Mouse (Mus musculus) forebrain, embryonic 16.5 days (tissue): ENCODE data around the gene Ptges3. TPM values are rescaled to one million over a fixed set of nuclear protein-coding genes. Genes with fewer than 3 reads are reported as not detected.

Experiments
- ATAC-seq: fragments of 200-750 bp; cut with Nextera tagmentation; 2 replicates; pipeline ENCODE4 v1.8.0; 2017; ENCODE audit warnings: mild to moderate bottlenecking, moderate library complexity
- H3K27ac ChIP-seq: fragments of 300-500 bp; sonication (generic); 2 replicates; pipeline ENCODE4 v1.5.1; 2014; ENCODE audit warnings: low read length, control low read depth
- H3K27me3 ChIP-seq: fragments of 300-500 bp; sonication (generic); replicated peaks from 2 replicates; pipeline ENCODE4 v1.6.1; 2014; ENCODE audit warnings: low read length; ENCODE audit not compliant: control insufficient read depth, insufficient read depth
- H3K36me3 ChIP-seq: fragments of 300-500 bp; sonication (generic); 2 replicates; pipeline ENCODE4 v1.6.1; 2014; ENCODE audit not compliant: control insufficient read depth, insufficient read depth
- H3K4me1 ChIP-seq: fragments of 300-500 bp; sonication (generic); replicated peaks from 2 replicates; pipeline ENCODE4 v1.6.1; 2014; ENCODE audit warnings: low read length; ENCODE audit not compliant: control insufficient read depth, insufficient read depth
- H3K4me2 ChIP-seq: fragments of 300-500 bp; sonication (generic); 2 replicates; pipeline ENCODE4 v1.6.1; 2014; ENCODE audit warnings: mild to moderate bottlenecking, low read length, control low read depth
- H3K4me3 ChIP-seq: fragments of 300-500 bp; sonication (generic); replicated peaks from 2 replicates; pipeline ENCODE4 v1.5.1; 2014; ENCODE audit warnings: mild to moderate bottlenecking, low read length, control low read depth
- H3K9ac ChIP-seq: fragments of 300-500 bp; sonication (generic); replicated peaks from 2 replicates; pipeline ENCODE4 v1.6.1; 2014; ENCODE audit warnings: low read depth, low read length, control low read depth
- H3K9me3 ChIP-seq: fragments of 300-500 bp; sonication (generic); 2 replicates; pipeline ENCODE4 v1.6.1; 2016; ENCODE audit warnings: low read length; ENCODE audit not compliant: control insufficient read depth
- WGBS: fragments of 180-500 bp; shearing (Covaris S2); extraction: QIAGEN DNeasy Blood & Tissue Kit; methylation state at CpG from one replicate; pipeline ENCODE4 v1.1.7; 2014; 5-methylcytosine and 5-hydroxymethylcytosine counted together
- polyA plus RNA-seq: library from polyadenylated mRNA; unstranded; fragments of >200 nt; fragmentation: Nextera tagmentation; extraction: Ambion mirVana; gene quantifications from 2 replicates; pipeline ENCODE4 v1.2.1, GENCODE M21; 2015

Gene Ptges3
- polyA plus RNA-seq, result 395 and 436 TPM in 2 replicates

DNA sequence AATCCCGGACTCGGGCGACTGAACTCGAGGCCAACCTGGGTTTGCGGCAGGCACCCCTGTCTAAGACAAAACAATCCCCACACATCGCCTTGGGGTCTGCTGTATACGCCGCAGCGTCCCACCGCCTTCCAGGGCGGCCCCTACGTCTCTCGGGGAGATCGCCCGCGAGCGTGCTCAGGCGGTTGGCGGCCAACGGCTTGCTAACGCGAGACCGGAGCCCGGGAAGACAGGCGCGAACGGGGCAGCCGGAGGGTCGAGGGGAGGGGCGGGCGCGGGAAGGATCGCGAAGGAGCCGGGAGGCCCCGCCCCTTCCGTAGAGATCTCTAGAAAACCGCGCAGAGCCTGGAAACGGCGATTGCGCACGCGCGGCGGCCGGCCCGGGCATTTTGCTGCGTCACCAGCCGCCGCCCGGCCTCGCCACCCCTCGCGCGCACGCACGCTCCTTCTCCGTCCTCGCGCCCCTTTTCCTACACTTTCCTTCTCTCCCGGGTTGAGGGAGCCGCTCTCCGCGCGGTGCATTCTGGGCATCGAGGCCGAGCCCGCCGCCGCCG is at the start of gene Ptges3:
Ptges3 (plus strand) TSS at position 354 of the 551 bp plus-strand sequence.
- Histone ChIP-seq H3K36me3 (no peaks in the 10 kb centered on the region), H3K27ac (peak within 1 kb of the TSS; percentile 99), H3K9me3 (no peaks in the 10 kb centered on the region), H3K27me3 (no peaks in the 10 kb centered on the region), H3K4me1 (peaks cover 20% of the 10 kb centered on the region), H3K4me2 (peak within 1 kb of the TSS; percentile 86), H3K9ac (peak within 1 kb of the TSS; percentile 92), H3K4me3 (peak within 1 kb of the TSS; percentile 71)
- ATAC-seq, result peak; percentile 93
- 0% methylated on average over 72 of the region's 72 CpGs for WGBS

DNA sequence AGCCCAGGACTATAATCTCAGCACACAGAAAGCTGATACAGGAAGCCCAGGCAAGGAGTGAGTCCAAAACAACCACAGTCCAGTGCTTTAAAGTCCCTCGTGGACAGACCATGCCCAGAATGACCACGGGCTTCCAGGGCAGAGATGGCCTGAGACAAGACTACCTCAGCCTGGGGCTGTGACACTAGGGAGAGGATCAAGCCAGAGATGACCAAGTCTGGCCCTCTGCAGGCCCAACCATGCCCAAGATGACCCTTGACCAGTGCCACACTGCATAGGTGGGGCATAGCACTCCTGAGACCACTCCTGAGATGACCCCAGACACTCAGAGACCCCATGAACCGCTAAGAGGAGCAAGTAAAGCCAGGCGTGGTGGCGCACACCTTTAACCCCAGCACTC is 49.0 kb upstream of the Ptges3 start:
- Histone ChIP-seq H3K4me3 (no peak overlapping the region), H3K4me1 (no peaks in the 10 kb centered on the region), H3K9ac (no peak overlapping the region), H3K27me3 (no peaks in the 10 kb centered on the region), H3K27ac (no peak overlapping the region), H3K4me2 (no peak overlapping the region), H3K36me3 (no peaks in the 10 kb centered on the region), H3K9me3 (no peaks in the 10 kb centered on the region)
- WGBS, result 82% methylated on average over 5 of the region's 5 CpGs
- no peak for ATAC-seq

DNA sequence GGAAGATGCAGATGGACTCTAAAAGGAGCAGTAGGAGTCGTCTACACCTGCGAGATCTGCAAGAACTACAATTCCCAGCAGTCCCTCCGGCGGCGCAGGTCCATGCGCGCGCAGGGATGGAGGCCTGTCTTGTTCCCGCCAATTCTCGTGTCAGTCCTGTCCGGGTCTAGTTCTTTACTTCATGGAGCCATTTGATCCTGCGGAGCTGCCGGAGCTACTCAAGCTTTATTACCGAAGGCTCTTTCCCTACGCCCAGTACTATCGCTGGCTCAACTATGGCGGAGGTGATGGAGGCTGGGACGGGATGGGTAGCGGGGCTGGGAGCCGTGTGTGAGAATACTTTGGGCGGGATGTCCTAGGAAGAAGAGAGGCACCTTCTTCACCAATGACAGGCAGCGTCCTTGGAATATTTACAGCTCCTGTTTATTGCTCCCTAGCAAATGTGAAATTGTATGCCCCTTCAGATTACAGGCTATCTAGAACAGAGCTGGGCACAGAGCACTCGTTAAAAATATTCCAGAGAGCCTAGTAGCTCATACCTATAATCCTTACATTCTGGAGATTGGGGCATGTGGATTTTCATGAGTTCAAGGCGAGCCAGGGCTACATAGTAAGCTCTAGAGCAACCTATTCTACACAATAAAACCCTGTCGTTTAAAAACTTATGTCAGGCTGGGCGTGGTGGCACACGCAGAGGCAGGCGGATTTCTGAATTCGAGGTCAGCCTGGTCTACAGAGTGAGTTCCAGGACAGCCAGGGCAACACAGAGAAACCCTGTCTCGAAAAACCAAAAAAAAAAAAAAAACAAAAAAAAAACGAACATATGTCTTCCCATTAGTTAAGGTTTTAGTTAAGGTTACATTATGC is 43.5 kb upstream of the Ptges3 start, which contains the start of gene Prim1:
Prim1 (plus strand) TSS at position 101 of the 867 bp plus-strand sequence.
- H3K4me1 ChIP-seq, result peaks cover 4% of the 10 kb centered on the region; the same call in 1 of the 2 replicates
- 4% methylated on average over 31 of the region's 31 CpGs for WGBS
- peak within 1 kb of the TSS; percentile 92 for H3K4me3 ChIP-seq
- H3K27ac ChIP-seq, result peak within 1 kb of the TSS; percentile 50
- H3K4me2 ChIP-seq, result peak within 1 kb of the TSS; percentile 78
- peak; percentile 98 for ATAC-seq
- H3K9ac ChIP-seq, result peak within 1 kb of the TSS; percentile 75
- H3K27me3 ChIP-seq, result no peaks in the 10 kb centered on the region
- H3K36me3 ChIP-seq, result 0 out of 2 replicates have a peak, but pooled peaks cover 6% of the 10 kb centered on the region
- no peaks in the 10 kb centered on the region for H3K9me3 ChIP-seq

DNA sequence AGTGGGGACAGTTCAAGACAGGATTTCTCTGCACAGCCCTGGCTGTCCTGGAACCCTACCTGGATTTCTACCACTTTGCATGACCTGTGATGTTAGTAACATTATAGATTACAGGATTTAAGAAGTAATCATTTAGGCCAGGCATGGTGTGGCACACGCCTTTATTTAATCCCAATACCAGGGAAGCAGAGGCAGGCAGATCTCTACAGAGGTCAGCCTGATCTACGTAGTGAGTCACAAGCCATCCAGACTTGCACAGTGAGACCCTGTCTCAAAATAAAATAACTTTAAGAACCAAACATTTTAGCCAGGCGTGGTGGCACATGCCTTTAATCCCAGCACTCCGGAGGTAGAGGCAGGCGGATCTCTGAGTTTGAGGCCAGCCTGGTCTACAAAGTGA is 36.6 kb upstream of the Ptges3 start:
- H3K27me3 ChIP-seq, result no peaks in the 10 kb centered on the region
- no peak overlapping the region for H3K27ac ChIP-seq
- H3K4me3 ChIP-seq, result no peak overlapping the region
- H3K36me3 ChIP-seq, result peaks cover 18% of the 10 kb centered on the region
- no peak overlapping the region for H3K4me2 ChIP-seq
- WGBS, result 98% methylated on average over 5 of the region's 5 CpGs
- no peak overlapping the region for H3K9ac ChIP-seq
- no peak for ATAC-seq
- no peaks in the 10 kb centered on the region for H3K4me1 ChIP-seq
- no peaks in the 10 kb centered on the region for H3K9me3 ChIP-seq

DNA sequence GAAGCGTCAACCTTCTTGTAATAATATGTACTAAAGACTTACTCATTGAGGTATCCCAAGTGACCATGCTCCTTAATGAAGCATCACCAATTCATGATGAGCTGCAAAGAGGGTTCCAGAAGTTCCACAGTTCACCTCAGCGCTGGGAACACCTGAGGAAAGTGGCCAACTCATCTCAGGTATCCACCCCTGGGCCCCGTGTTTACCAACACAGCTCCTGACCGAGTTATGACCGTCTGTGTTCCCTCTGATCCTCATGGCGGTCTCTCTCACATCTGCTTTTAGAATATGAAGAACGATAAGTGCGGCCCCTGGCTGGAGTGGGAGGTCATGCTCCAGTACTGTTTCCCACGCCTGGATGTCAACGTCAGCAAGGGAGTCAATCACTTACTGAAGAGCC is 35.3 kb upstream of the Ptges3 start:
- Histone ChIP-seq H3K4me2 (no peak overlapping the region), H3K27me3 (no peaks in the 10 kb centered on the region), H3K27ac (no peak overlapping the region), H3K36me3 (peaks cover 16% of the 10 kb centered on the region), H3K9ac (no peak overlapping the region), H3K4me3 (no peak overlapping the region), H3K4me1 (no peaks in the 10 kb centered on the region), H3K9me3 (no peaks in the 10 kb centered on the region)
- ATAC-seq, result no peak
- WGBS, result 97% methylated on average over 10 of the region's 10 CpGs

DNA sequence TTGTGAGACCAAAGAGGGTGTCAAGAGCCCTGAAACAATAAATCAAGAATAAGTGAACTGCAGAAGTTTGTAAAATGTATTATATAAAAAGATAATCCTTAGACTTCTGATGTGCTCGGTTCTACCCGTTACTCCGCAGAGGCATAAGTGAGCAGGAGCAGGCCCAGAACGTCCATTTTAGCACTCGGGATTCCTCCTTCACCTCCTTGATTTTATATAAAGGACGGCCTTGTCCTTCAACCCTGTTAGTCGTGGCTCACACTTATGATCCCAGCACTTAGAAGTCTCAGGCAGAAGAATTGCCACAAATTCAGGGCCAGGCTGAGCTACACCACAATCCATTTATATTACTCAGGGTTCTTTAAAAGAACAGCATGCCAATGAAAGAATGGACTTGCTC is 28.8 kb upstream of the Ptges3 start:
- WGBS, result 91% methylated on average over 7 of the region's 7 CpGs
- H3K36me3 ChIP-seq, result peaks cover 10% of the 10 kb centered on the region; the same call in 1 of the 2 replicates

DNA sequence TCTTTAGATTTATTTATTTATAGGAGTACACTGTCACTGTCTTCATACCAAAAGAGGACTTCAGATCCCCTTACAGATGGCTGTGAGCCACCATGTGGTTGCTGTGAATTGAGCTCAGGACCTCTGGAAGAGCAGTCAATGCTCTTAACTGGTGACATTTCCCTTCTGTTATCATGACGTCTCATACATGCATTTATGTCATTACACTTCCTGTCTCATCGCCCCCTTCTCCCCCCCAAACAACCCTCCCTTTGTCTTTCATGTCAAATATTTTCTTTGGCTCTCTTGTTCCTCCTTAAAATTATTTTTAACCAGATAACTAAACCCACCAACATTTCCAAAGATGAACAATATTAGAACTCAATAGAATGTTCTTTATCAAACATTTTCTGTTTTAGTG is 27.9 kb upstream of the Ptges3 start:
- no peak overlapping the region for H3K4me2 ChIP-seq
- WGBS, result 88% methylated on average over 2 of the region's 2 CpGs
- H3K36me3 ChIP-seq, result peaks cover 6% of the 10 kb centered on the region; the same call in 1 of the 2 replicates
- no peak for ATAC-seq
- H3K9me3 ChIP-seq, result no peaks in the 10 kb centered on the region
- no peak overlapping the region for H3K27ac ChIP-seq
- peaks cover 5% of the 10 kb centered on the region for H3K4me1 ChIP-seq
- no peaks in the 10 kb centered on the region for H3K27me3 ChIP-seq
- no peak overlapping the region for H3K4me3 ChIP-seq
- no peak overlapping the region for H3K9ac ChIP-seq

More for the DNA sequence above, 28.8 kb upstream of the Ptges3 start:
- Histone ChIP-seq H3K27me3 (no peaks in the 10 kb centered on the region), H3K9ac (no peak overlapping the region), H3K4me2 (no peak overlapping the region), H3K27ac (no peak overlapping the region), H3K4me3 (no peak overlapping the region), H3K4me1 (peaks cover 5% of the 10 kb centered on the region), H3K9me3 (no peaks in the 10 kb centered on the region)
- ATAC-seq, result no peak

DNA sequence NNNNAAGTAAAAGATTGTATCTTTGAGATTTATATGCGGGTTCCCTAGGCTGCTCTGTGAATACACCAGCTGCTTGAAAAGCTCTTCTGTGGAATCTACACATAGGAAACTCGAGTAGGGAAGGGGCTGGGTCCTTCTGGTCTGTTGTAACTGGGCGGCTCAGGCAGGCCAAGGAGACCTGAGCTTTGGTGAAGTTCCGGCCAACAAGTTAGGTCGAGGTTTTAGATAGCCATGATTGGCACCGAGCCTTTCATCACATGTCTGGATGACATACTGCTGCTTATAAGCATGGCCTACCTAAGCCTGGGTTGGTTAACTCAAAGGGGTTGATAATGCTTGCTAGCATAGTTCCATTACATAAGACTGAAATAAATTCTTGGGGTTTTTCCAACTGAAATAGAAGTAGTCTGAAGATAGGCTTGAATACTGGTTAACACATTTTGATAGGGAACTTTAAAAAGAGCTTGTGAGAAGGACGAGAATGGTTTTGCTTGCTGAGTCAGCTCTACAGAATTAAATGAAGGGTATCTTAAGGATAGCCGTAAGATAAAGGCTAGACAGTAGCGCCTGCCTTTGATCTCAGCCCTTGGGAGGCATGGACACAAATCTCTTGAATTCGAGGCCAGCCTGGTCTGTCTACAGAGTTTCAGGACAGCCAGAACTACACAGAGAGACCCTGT is 21.9 kb upstream of the Ptges3 start:
- H3K9ac ChIP-seq, result peak overlapping the region; percentile 82
- ATAC-seq, result no peak
- peak overlapping the region; percentile 58 for H3K4me3 ChIP-seq
- H3K27ac ChIP-seq, result no peak overlapping the region
- 3% methylated on average over 10 of the region's 10 CpGs for WGBS
- H3K4me2 ChIP-seq, result peak overlapping the region; percentile 94
- no peaks in the 10 kb centered on the region for H3K27me3 ChIP-seq
- H3K9me3 ChIP-seq, result no peaks in the 10 kb centered on the region
- H3K36me3 ChIP-seq, result peaks cover 14% of the 10 kb centered on the region
- peaks cover 23% of the 10 kb centered on the region for H3K4me1 ChIP-seq

DNA sequence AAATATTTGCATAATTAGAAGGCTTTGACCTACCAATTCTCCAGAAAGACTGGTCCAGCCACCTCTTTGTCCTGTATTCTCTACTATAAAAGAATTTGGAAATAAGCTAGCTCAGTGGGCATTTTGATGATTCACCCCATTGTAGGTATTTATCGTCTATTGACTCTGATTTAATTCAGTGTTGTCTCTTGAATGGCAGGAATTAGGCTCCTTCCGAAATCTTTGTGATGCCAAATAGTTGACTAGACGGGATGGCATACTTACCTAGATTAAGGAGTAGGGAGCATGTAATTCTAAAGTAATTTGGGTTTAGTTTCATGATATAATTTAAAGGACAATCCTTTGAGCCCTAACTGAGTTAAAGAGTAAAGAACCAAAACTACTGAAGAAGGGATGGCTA is 20.8 kb upstream of the Ptges3 start:
- Histone ChIP-seq H3K4me1 (peaks cover 23% of the 10 kb centered on the region), H3K27ac (no peak overlapping the region), H3K4me3 (no peak overlapping the region), H3K36me3 (peaks cover 14% of the 10 kb centered on the region), H3K9me3 (no peaks in the 10 kb centered on the region), H3K4me2 (peak overlapping the region; percentile 15; the same call in 1 of the 2 replicates), H3K27me3 (no peaks in the 10 kb centered on the region), H3K9ac (no peak overlapping the region)
- 44% methylated on average over 3 of the region's 3 CpGs for WGBS
- no peak for ATAC-seq
